Mouse (Mus musculus) adrenal gland, adult 2 months (tissue): ENCODE data around the gene Chrna9. TPM values are rescaled to one million over a fixed set of nuclear protein-coding genes. Genes with fewer than 3 reads are reported as not detected.
A peak's percentile ranks its signal among the peaks of the same experiment; 100 is the strongest.

Source experiments
- DNase-seq: peaks from one replicate; pipeline ENCODE4 v3.0.0; 2021
- long read RNA-seq: library from polyadenylated mRNA; stranded (forward); transcript quantifications from one replicate; pipeline ENCODE4 v2.0.0, GENCODE M21; 2021
- polyA plus RNA-seq: library from polyadenylated mRNA; depleted of rRNA; stranded (reverse); fragments of >200 nt; gene quantifications from 2 replicates; pipeline ENCODE4 v1.2.3, GENCODE M21; 2012; rRNA removed
- total RNA-seq, 2 experiments: library from RNA; stranded (reverse); gene quantifications; 2 replicates each; pipeline ENCODE4 v1.2.3; 2021

The Chrna9 gene
- total RNA-seq, result not detected
- polyA plus RNA-seq, result not detected in 2 replicates
- long read RNA-seq, result 0 reads

- no peak for DNase-seq
These were observed at the start of gene Chrna9 for GRCm38 (mm10) chr5:65934783-65935182. Chrna9 (plus strand) TSS chr5:65934921.

- DNase-seq, result no peak
These were observed 48.9 kb upstream of the Chrna9 start for GRCm38 (mm10) chr5:65885699-65886443.

- no peak for DNase-seq
These were observed 46.6 kb upstream of the Chrna9 start for GRCm38 (mm10) chr5:65888102-65888501.

GRCm38 (mm10) chr5:65888998-65889397 lies 45.7 kb upstream of the Chrna9 start:
- no peak for DNase-seq

GRCm38 (mm10) chr5:65891251-65891826 lies 43.4 kb upstream of the Chrna9 start:
- no peak for DNase-seq

GRCm38 (mm10) chr5:65895121-65895692 lies 39.5 kb upstream of the Chrna9 start:
- no peak for DNase-seq

GRCm38 (mm10) chr5:65895764-65896163 lies 39.0 kb upstream of the Chrna9 start:
- DNase-seq, result no peak

GRCm38 (mm10) chr5:65897731-65898130 lies 37.0 kb upstream of the Chrna9 start:
- no peak for DNase-seq

GRCm38 (mm10) chr5:65898683-65899082 lies 36.0 kb upstream of the Chrna9 start:
- no peak for DNase-seq

GRCm38 (mm10) chr5:65900113-65900512 lies 34.6 kb upstream of the Chrna9 start:
- no peak for DNase-seq

- DNase-seq, result no peak
These were observed 33.9 kb upstream of the Chrna9 start for GRCm38 (mm10) chr5:65900862-65901265.

GRCm38 (mm10) chr5:65901868-65902418 lies 32.8 kb upstream of the Chrna9 start:
- no peak for DNase-seq

GRCm38 (mm10) chr5:65902811-65903210 lies 31.9 kb upstream of the Chrna9 start:
- no peak for DNase-seq

- no peak for DNase-seq
These were observed 30.2 kb upstream of the Chrna9 start for GRCm38 (mm10) chr5:65904476-65904875.

- DNase-seq, result peak; percentile 58
These were observed 26.0 kb upstream of the Chrna9 start for GRCm38 (mm10) chr5:65908751-65909150.

- no peak for DNase-seq
These were observed 25.4 kb upstream of the Chrna9 start for GRCm38 (mm10) chr5:65909321-65909720.

- no peak for DNase-seq
These were observed 24.3 kb upstream of the Chrna9 start for GRCm38 (mm10) chr5:65910398-65910797.

- DNase-seq, result no peak
These were observed 23.0 kb upstream of the Chrna9 start for GRCm38 (mm10) chr5:65911676-65912075.

GRCm38 (mm10) chr5:65912201-65912600 lies 22.5 kb upstream of the Chrna9 start:
- DNase-seq, result no peak

- no peak for DNase-seq
These were observed 21.6 kb upstream of the Chrna9 start for GRCm38 (mm10) chr5:65913126-65913525.

GRCm38 (mm10) chr5:65914342-65914741 lies 20.4 kb upstream of the Chrna9 start:
- no peak for DNase-seq

GRCm38 (mm10) chr5:65916930-65917329 lies 17.8 kb upstream of the Chrna9 start:
- DNase-seq, result no peak

- DNase-seq, result no peak
These were observed 16.1 kb upstream of the Chrna9 start for GRCm38 (mm10) chr5:65918601-65919000.
